Mouse (Mus musculus): Measurements from ENCODE around the gene Npc1l1.

DNA sequence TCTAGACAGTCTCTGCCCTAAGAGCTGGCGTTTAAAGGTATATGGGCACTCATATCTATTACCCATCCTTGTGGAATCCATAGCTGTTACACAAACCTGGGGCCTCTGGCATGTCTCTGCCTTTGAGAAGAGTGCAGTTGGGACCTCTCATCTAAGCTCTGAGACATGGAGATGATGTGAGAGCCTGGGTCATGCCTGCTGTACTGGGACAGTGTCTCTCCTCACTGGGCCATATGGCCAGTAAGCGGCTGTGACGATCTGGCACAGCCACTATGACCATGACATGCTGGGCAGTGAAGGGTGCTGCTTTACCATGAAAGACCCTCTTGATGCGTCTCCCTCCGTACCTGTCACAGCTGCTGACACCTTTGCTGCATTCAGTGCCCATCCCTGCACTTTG, 22.3 kb upstream of the Npc1l1 start:
- no peak for TF ChIP-seq CTCF (IDR thresholded peaks at IDR 0.05)
- TF ChIP-seq EP300 (IDR thresholded peaks at IDR 0.05): no peak

Measured in lung, postnatal 0 days (tissue).